Mouse (Mus musculus): ENCODE results near the gene Bhlhe41. TPM values are rescaled to one million over a fixed set of nuclear protein-coding genes. Genes with fewer than 3 reads are reported as not detected.

The Bhlhe41 gene
- polyA plus RNA-seq, 1 experiment from 2014 or later: 8.1 TPM

- H3K4me1 ChIP-seq (ENCODE audit: control insufficient read depth, insufficient read depth, low read depth, low read length): peaks cover 18% of the 10 kb centered on the region
- no peak for ATAC-seq
- 0% methylated on average over 33 of the region's 35 CpGs for WGBS
- H3K36me3 ChIP-seq (ENCODE audit: control insufficient read depth, insufficient read depth, low read length): no peaks in the 10 kb centered on the region
- H3K27ac ChIP-seq (ENCODE audit: low read depth, low read length): peak overlapping the region; percentile 75
- H3K4me3 ChIP-seq (ENCODE audit: low read length): peak overlapping the region; percentile 82
- H3K9me3 ChIP-seq (ENCODE audit: control insufficient read depth, low read length): no peaks in the 10 kb centered on the region
- H3K4me2 ChIP-seq (ENCODE audit: low read length): peak overlapping the region; percentile 99
- no peaks in the 10 kb centered on the region; the same call in 1 of the 2 replicates for H3K27me3 ChIP-seq (replicated peaks; ENCODE audit: control insufficient read depth, insufficient read depth, low read length)
- peak overlapping the region; percentile 86 for H3K9ac ChIP-seq (ENCODE audit: low read depth, low read length)
Measured at GRCm38 (mm10) chr6:145862739-145863064, 2.7 kb downstream of the Bhlhe41 start.

GRCm38 (mm10) chr6:145862321-145862720, 3.0 kb downstream of the Bhlhe41 start:
- Histone ChIP-seq H3K36me3 (ENCODE audit: control insufficient read depth, insufficient read depth, low read length) (no peaks in the 10 kb centered on the region), H3K4me2 (ENCODE audit: low read length) (peak overlapping the region; percentile 99), H3K4me3 (ENCODE audit: low read length) (peak overlapping the region; percentile 82), H3K27me3 (replicated peaks; ENCODE audit: control insufficient read depth, insufficient read depth, low read length) (no peaks in the 10 kb centered on the region; the same call in 1 of the 2 replicates), H3K9ac (ENCODE audit: low read depth, low read length) (peak overlapping the region; percentile 86), H3K9me3 (ENCODE audit: control insufficient read depth, low read length) (no peaks in the 10 kb centered on the region), H3K27ac (ENCODE audit: low read depth, low read length) (no peak overlapping the region), H3K4me1 (ENCODE audit: control insufficient read depth, insufficient read depth, low read depth, low read length) (peaks cover 18% of the 10 kb centered on the region)
- ATAC-seq: no peak
- WGBS: 10% methylated on average over 4 of the region's 4 CpGs

- peak overlapping the region; percentile 82 for H3K4me3 ChIP-seq (ENCODE audit: low read length)
- no peak overlapping the region for H3K27ac ChIP-seq (ENCODE audit: low read depth, low read length)
- H3K9me3 ChIP-seq (ENCODE audit: control insufficient read depth, low read length): no peaks in the 10 kb centered on the region
- no peaks in the 10 kb centered on the region for H3K36me3 ChIP-seq (ENCODE audit: control insufficient read depth, insufficient read depth, low read length)
- no peak for ATAC-seq
- no peak overlapping the region; the same call in 1 of the 2 replicates for H3K9ac ChIP-seq (ENCODE audit: low read depth, low read length)
- peaks cover 13% of the 10 kb centered on the region for H3K4me1 ChIP-seq (ENCODE audit: control insufficient read depth, insufficient read depth, low read depth, low read length)
- no peaks in the 10 kb centered on the region; the same call in 1 of the 2 replicates for H3K27me3 ChIP-seq (replicated peaks; ENCODE audit: control insufficient read depth, insufficient read depth, low read length)
- 73% methylated on average over 9 of the region's 9 CpGs for WGBS
- H3K4me2 ChIP-seq (ENCODE audit: low read length): peak overlapping the region; percentile 99
Measured at GRCm38 (mm10) chr6:145861462-145862227, 3.7 kb downstream of the Bhlhe41 start.

- ATAC-seq: no peak
- Histone ChIP-seq H3K4me1 (ENCODE audit: control insufficient read depth, insufficient read depth, low read depth, low read length) (peaks cover 24% of the 10 kb centered on the region), H3K9me3 (ENCODE audit: control insufficient read depth, low read length) (no peaks in the 10 kb centered on the region), H3K4me2 (ENCODE audit: low read length) (no peak overlapping the region), H3K36me3 (ENCODE audit: control insufficient read depth, insufficient read depth, low read length) (no peaks in the 10 kb centered on the region), H3K4me3 (ENCODE audit: low read length) (no peak overlapping the region), H3K9ac (ENCODE audit: low read depth, low read length) (no peak overlapping the region), H3K27ac (ENCODE audit: low read depth, low read length) (no peak overlapping the region), H3K27me3 (replicated peaks; ENCODE audit: control insufficient read depth, insufficient read depth, low read length) (no peaks in the 10 kb centered on the region; the same call in 1 of the 2 replicates)
- WGBS: 47% methylated on average over 2 of the region's 2 CpGs
Measured at GRCm38 (mm10) chr6:145860350-145860749, 5.0 kb downstream of the Bhlhe41 start.

GRCm38 (mm10) chr6:145858414-145858813, 6.9 kb downstream of the Bhlhe41 start:
- peaks cover 21% of the 10 kb centered on the region for H3K4me1 ChIP-seq (ENCODE audit: control insufficient read depth, insufficient read depth, low read depth, low read length)
- H3K4me2 ChIP-seq (ENCODE audit: low read length): no peak overlapping the region
- WGBS: 64% methylated on average over 8 of the region's 8 CpGs
- no peak overlapping the region for H3K27ac ChIP-seq (ENCODE audit: low read depth, low read length)
- no peaks in the 10 kb centered on the region for H3K36me3 ChIP-seq (ENCODE audit: control insufficient read depth, insufficient read depth, low read length)
- ATAC-seq: no peak
- no peak overlapping the region for H3K4me3 ChIP-seq (ENCODE audit: low read length)
- H3K9me3 ChIP-seq (ENCODE audit: control insufficient read depth, low read length): no peaks in the 10 kb centered on the region
- no peaks in the 10 kb centered on the region; the same call in 1 of the 2 replicates for H3K27me3 ChIP-seq (replicated peaks; ENCODE audit: control insufficient read depth, insufficient read depth, low read length)
- no peak overlapping the region; the same call in 1 of the 2 replicates for H3K9ac ChIP-seq (ENCODE audit: low read depth, low read length)

GRCm38 (mm10) chr6:145857428-145857827, 7.9 kb downstream of the Bhlhe41 start:
- Histone ChIP-seq H3K4me2 (ENCODE audit: low read length) (no peak overlapping the region), H3K4me3 (ENCODE audit: low read length) (no peak overlapping the region), H3K4me1 (ENCODE audit: control insufficient read depth, insufficient read depth, low read depth, low read length) (peaks cover 19% of the 10 kb centered on the region), H3K36me3 (ENCODE audit: control insufficient read depth, insufficient read depth, low read length) (no peaks in the 10 kb centered on the region), H3K9ac (ENCODE audit: low read depth, low read length) (no peak overlapping the region), H3K27me3 (replicated peaks; ENCODE audit: control insufficient read depth, insufficient read depth, low read length) (no peaks in the 10 kb centered on the region; the same call in 1 of the 2 replicates), H3K27ac (ENCODE audit: low read depth, low read length) (no peak overlapping the region), H3K9me3 (ENCODE audit: control insufficient read depth, low read length) (no peaks in the 10 kb centered on the region)
- 90% methylated on average over 7 of the region's 7 CpGs for WGBS
- ATAC-seq: no peak

- Histone ChIP-seq H3K9ac (ENCODE audit: low read depth, low read length) (peak overlapping the region; percentile 47), H3K27ac (ENCODE audit: low read depth, low read length) (peak overlapping the region; percentile 66), H3K4me3 (ENCODE audit: low read length) (peak overlapping the region; percentile 34), H3K9me3 (ENCODE audit: control insufficient read depth, low read length) (no peaks in the 10 kb centered on the region), H3K36me3 (ENCODE audit: control insufficient read depth, insufficient read depth, low read length) (no peaks in the 10 kb centered on the region), H3K4me2 (ENCODE audit: low read length) (peak overlapping the region; percentile 63), H3K27me3 (replicated peaks; ENCODE audit: control insufficient read depth, insufficient read depth, low read length) (no peaks in the 10 kb centered on the region; the same call in 1 of the 2 replicates), H3K4me1 (ENCODE audit: control insufficient read depth, insufficient read depth, low read depth, low read length) (peaks cover 14% of the 10 kb centered on the region)
- WGBS: 3% methylated on average over 28 of the region's 28 CpGs
- ATAC-seq: peak; percentile 96
Measured at GRCm38 (mm10) chr6:145855720-145856551, 9.4 kb downstream of the Bhlhe41 start.

- Histone ChIP-seq H3K4me1 (ENCODE audit: control insufficient read depth, insufficient read depth, low read depth, low read length) (peaks cover 14% of the 10 kb centered on the region), H3K9me3 (ENCODE audit: control insufficient read depth, low read length) (no peaks in the 10 kb centered on the region), H3K27ac (ENCODE audit: low read depth, low read length) (no peak overlapping the region), H3K36me3 (ENCODE audit: control insufficient read depth, insufficient read depth, low read length) (no peaks in the 10 kb centered on the region), H3K4me2 (ENCODE audit: low read length) (no peak overlapping the region), H3K27me3 (replicated peaks; ENCODE audit: control insufficient read depth, insufficient read depth, low read length) (no peaks in the 10 kb centered on the region; the same call in 1 of the 2 replicates), H3K4me3 (ENCODE audit: low read length) (no peak overlapping the region), H3K9ac (ENCODE audit: low read depth, low read length) (0 out of 2 replicates have a peak overlapping the region, but pooled peaks have one; percentile 8)
- ATAC-seq: no peak
- 70% methylated on average over 5 of the region's 5 CpGs for WGBS
Measured at GRCm38 (mm10) chr6:145854756-145855155, 10.6 kb downstream of the Bhlhe41 start.
